Mouse (Mus musculus): ENCODE measurements around the gene Tmem269.

Gene Tmem269

DNA sequence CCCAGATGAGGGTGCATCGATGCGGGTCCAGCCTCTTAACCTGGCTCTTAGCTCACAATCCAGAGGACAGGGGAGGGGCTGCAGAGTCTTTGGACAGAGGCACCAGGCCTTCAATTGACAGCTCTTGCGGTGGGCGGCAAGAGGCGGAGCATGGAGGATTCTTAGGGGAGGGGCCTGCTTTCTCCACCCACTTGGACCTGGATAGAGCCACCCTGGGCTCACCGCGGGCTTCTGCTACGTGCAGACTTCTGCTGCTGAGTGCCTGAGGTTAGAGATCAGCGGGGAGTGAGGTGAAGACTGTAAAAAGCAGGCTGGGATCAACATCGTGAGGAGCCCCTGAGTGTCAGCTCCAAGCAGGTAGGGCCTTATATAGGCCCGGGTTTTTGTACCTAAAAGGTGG, at the start of gene Tmem269:
Tmem269 (minus strand) TSS at position 49 of the 400 bp plus-strand sequence.
- in situ Hi-C loops (cut with MboI, MseI), result no loop called here

DNA sequence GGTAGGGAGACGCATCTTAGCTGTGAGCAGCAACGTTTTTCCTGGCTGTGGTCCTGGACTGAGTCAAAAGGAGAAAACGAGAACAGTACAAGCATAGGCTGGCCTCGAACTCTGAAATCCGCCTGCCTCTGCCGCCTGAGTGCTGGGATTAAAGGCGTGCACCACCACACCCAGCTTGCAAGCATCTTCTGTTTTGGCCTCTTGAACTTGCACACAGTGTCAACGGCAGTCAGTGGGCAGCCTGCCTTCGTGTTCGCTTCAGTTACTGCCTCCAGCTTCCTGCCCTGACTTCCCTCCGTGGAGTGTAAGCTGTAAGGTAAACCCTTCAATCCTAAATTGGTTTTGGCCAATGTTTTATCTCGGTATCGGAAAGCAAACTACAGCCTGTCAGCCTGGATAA, 48.6 kb upstream of the Tmem269 start:
- in situ Hi-C loops (cut with MboI, MseI), result no loop called here

- in situ Hi-C loops (cut with MboI, MseI), result no loop called here
Observed at GRCm38 (mm10) chr4:119263459-119263858, 45.4 kb upstream of the Tmem269 start.

- in situ Hi-C loops (cut with MboI, MseI), result no loop called here
Observed at GRCm38 (mm10) chr4:119262483-119262882, 44.5 kb upstream of the Tmem269 start.

DNA sequence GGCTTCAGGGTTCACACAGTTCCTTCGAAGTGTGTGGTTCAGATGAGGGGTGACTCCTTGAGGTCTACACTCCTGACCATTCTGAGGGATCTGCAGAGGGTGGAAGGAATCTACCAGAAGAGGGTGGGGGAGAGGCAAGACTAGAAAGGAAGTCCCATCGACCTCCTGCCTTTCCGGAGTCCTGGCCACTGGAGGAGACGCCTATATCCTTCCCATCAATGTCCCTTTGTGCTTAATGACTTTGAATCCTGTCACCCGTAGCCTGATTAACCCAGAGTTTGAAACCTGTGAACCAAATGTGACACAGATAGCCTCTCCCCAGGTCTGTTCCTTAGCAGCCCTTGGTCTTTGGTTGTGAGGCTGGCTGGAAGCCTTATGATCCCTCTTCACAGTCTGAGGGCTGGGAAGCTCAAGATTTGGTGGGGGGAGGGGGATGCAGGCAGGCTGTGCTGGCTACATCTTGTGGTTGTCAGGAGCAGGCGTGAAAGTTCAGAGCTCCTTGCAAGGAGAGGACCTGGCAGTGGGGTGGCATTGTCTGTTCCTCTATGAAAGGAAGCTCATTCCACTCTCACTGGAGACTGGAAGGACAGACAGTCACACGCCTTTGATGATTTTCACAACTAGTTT, 43.2 kb upstream of the Tmem269 start:
- in situ Hi-C loops (cut with MboI, MseI), result no loop called here

DNA sequence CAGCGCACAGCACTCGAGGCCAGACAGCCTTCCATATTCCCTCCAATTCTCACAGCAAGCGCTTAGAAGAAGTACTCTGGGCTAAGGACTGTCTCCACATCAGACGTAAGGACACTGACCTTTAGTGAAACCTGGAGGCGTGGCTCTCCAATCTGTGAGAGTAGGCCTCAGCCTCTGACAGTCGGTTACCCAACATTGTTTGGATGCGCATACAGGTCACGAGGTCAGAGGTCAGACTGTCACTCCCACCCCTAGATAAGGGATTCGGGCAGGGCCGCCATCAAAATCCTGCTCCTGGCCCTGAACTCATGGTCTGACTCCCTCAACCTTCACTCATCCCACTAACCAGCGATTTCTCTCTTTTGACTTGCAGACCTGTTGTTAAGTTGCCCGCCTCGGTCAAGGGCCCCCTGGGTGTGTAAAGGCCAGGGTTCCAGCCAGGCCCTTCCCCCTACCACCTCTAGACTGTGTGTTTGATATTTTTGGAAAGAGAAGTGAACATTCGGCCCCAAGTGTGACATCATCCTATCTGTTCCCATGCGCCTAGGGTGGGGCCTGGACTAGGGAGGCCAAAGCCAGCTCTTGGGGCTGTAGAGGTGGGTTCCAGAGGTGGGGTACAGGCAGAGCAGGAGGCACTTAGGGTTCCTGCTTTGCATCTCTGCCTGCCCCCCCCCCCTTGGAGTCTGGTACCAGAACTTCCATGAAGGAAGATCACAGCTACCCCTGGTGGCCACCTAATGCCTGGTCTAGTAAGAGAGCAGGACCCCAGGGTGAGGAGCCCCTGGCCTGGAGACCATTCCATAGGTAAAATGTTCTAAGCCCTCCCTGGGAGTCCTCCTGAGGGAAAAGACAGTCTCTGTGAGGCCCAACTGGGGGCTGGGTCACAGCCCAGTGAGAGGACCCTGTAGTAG, 41.6 kb upstream of the Tmem269 start:
- in situ Hi-C loops (cut with MboI, MseI), result no loop called here

GRCm38 (mm10) chr4:119257083-119257482, 39.1 kb upstream of the Tmem269 start:
- in situ Hi-C loops (cut with MboI, MseI), result no loop called here

GRCm38 (mm10) chr4:119255351-119255750, 37.3 kb upstream of the Tmem269 start, which contains the start of gene Cldn19:
Gene Cldn19, plus strand, starts transcription at chr4:119255414.
- in situ Hi-C loops (cut with MboI, MseI), result no loop called here

- in situ Hi-C loops (cut with MboI, MseI), result no loop called here
Observed at GRCm38 (mm10) chr4:119254012-119254618, 36.1 kb upstream of the Tmem269 start.

DNA sequence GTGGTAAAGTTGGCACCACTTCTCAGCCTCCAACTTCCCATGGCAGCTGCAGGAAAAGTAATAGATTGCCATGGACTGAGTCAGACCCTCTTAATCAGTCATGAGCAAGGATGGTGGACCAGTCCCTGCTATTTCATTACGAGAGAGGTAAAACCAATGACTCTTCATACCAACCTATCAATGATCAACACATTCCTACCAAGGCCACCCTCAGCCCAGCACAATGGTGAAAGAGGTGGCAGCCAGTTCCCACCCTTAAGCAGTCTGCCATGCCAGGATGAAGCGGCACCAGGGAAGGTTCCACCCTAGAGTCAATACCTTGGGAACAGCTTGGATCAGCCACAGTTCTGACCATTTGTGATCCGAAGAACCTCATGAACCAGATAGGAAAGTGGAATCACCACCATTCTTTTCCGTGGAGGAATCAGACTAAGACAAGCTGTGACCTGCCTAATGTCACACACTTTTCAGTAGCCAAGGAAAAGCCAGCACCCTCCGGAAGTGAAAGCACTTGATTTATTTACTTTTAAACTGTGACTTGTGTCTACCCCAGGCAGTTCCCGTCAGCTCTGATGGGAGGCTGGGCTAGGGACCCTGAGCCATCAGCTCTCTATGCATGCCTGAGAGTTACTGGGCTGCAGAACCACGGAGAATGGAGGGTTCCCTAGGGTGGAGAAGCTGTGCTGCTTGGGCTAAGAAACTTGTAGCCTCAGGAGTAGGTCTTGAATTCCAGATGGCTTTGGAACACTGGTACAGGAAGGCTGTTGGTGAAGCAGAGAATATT, 34.2 kb upstream of the Tmem269 start:
- in situ Hi-C loops (cut with MboI, MseI), result no loop called here

GRCm38 (mm10) chr4:119248407-119248965, 30.5 kb upstream of the Tmem269 start:
- in situ Hi-C loops (cut with MboI, MseI), result no loop called here

DNA sequence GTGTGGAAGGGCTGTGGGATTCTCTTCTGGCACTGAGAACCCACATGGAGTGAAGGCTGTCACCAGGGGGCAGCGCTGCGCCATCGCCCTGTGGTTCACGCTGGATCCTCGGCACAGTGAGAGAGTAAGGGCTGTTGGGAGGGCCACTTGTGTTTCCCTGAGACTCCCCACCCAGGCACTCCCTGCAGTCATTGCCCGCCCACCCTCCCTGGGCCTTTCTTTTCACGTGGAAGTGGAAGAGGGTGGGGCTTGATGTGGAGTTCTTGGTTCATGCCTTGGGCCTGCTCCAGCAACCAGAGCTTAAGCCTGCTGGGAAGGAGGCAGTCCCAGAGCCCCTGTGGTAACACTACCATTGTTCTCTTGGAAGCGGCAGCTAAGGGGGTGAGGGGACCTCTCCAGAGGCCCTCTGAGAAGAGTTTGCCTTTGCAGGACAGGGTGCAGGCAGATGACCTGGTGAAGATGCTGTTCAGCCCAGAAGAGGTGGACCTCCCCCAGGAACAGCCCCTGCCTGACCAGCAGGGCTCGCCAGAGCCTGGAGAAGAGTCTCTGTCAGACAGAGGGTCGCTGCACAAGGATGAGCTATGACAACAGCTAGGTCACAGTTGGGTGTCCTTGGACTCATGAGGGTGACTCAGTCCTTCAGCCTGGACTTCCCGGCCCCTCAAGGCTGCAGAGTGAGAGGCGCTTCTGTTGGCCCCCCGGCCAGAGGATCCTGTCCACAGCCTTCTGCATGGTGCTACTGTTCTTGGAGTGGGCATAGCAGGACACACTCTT, 29.6 kb upstream of the Tmem269 start:
- in situ Hi-C loops (cut with MboI, MseI), result no loop called here

DNA sequence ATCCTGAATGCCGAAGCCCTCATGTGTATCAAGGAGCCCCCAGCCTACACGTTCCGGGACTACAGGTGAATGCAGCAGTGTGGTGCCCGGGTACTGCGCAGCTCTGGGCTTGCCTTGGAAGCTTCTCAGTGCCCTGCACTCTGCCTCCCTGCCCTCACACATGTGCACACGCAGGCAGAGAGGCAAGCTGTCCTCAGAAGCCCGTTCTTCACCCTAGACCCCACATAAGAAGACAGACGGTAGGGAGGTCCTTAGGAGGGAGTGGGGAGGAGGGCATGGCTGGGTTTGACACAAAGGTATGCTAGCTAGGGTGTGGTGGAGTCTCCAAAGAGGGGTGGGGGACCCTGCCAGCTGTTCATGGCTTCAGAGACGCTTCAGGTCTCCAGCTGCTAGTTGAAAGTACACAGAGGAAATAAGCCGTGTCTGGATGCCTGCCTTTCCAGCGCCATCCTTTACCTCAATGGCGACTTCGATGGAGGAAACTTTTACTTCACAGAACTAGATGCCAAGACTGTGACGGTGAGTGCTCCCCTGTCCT, 28.7 kb upstream of the Tmem269 start:
- in situ Hi-C loops (cut with MboI, MseI), result no loop called here

- in situ Hi-C loops (cut with MboI, MseI), result no loop called here
Observed at GRCm38 (mm10) chr4:119245961-119246360, 27.9 kb upstream of the Tmem269 start.

- in situ Hi-C loops (cut with MboI, MseI), result no loop called here
Observed at GRCm38 (mm10) chr4:119245556-119245955, 27.5 kb upstream of the Tmem269 start.

DNA sequence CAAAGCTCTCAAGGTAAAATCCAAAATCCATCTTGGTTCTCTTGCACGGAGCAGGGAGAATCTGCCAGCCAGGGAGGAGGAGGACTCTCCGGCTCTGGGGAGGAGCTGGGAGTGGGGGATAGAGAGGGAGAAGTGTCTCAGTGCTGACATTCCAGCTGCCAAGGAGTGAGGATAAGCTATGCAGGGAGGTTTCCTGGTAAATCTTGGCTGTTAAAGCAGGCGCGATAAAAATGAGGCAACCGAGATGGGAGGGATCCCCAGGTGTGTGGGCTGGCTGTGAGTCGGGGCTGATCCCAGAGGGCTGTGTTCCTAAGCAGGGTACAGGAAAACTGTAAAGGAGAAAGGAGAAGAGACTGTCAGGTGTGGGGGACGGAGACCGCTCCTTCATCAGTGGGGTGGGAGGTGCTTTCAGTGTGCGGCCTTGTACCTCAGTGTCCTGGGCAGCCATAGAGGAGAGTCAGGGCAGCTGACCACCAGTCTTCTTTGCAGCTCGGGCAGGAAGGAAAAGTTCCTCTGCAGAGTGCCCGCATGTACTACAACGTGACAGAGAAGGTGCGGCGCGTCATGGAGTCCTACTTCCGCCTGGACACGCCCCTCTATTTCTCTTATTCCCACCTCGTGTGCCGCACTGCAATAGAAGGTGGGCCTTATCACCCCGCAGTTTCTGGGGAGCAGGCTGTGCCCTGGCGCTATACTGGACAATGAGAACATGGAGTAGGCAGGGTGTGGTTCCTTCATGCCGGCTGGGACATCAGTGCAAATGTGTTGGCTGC, 26.6 kb upstream of the Tmem269 start:
- in situ Hi-C loops (cut with MboI, MseI), result no loop called here

DNA sequence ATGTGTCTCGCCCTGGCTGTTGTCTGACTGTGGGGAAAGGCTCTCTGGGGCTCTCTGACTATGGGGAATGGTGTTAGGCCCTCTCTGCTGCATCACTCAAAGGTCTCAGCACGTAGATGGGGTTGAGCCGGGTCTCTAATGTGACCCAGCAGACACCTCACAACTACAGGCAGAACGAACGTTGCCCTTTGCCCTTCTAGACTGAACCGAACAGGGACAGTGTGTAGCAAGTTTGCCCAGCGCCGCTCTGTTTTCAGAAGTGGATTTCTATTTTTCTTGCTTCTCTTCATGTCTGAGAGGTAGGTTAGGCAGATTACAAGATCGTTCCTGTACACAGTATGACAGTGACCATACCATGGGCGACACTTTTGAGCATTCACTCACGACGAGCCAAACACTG, 24.6 kb upstream of the Tmem269 start:
- in situ Hi-C loops (cut with MboI, MseI), result no loop called here

- in situ Hi-C loops (cut with MboI, MseI), result no loop called here
Observed at GRCm38 (mm10) chr4:119241664-119242063, 23.6 kb upstream of the Tmem269 start.

GRCm38 (mm10) chr4:119239181-119239682, 21.2 kb upstream of the Tmem269 start:
- in situ Hi-C loops (cut with MboI, MseI), result no loop called here

Data from T-helper 1 cell (primary cell).